Mouse (Mus musculus): ENCODE data around the gene Krtap10-4. TPM values are rescaled to one million over a fixed set of nuclear protein-coding genes. Genes with fewer than 3 reads are reported as not detected.
"Not testable (repeated sequence)": the region's sequence is repeated elsewhere in the genome, so short reads cannot be mapped to it uniquely, and the experiment has no call there.

The Krtap10-4 gene
- polyA plus RNA-seq, 1 experiment from 2014 or later, result not detected

GRCm38 (mm10) chr10:77787876-77788275 is 39.0 kb downstream of the Krtap10-4 start, which contains the start of gene Gm7137:
Gene Gm7137 (minus strand): TSS chr10:77788200.
- DNase-seq; ATAC-seq (ENCODE audit: low read depth); H3K36me3 ChIP-seq; H3K9ac ChIP-seq; H3K9me3 ChIP-seq (replicated peaks); H3K27me3 ChIP-seq; H3K4me1 ChIP-seq (replicated peaks); H3K27ac ChIP-seq; H3K4me3 ChIP-seq (replicated peaks); H3K4me2 ChIP-seq: not testable (repeated sequence)
- 30% methylated on average over 1 of the region's 1 CpGs for WGBS (ENCODE audit: insufficient replicate concordance)

DNA sequence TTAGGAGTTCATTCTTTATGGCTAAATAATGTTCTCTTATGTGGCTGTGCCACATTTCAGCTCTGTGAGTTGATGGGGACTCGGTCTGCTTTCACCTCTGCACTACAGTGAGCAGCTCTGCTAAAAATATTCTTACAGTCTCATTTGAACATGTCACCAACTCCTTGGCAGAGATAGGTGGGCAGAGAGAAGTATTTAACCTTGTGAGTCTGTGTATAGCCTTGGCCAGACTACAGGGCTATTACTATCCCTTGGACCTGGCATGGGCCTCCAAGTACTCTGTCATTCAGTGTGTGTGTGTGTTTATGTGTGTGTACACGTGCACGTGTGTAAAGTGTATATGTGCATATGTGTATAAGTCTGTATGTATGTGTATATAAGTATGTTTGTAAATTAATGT is 43.5 kb downstream of the Krtap10-4 start:
- not testable (repeated sequence) for H3K27ac ChIP-seq; ATAC-seq (ENCODE audit: low read depth); H3K9me3 ChIP-seq (replicated peaks); H3K4me3 ChIP-seq (replicated peaks); H3K27me3 ChIP-seq; H3K4me1 ChIP-seq (replicated peaks); H3K36me3 ChIP-seq; DNase-seq; H3K4me2 ChIP-seq; H3K9ac ChIP-seq
- 53% methylated on average over 3 of the region's 3 CpGs for WGBS (ENCODE audit: insufficient replicate concordance)

GRCm38 (mm10) chr10:77782442-77782841 is 44.5 kb downstream of the Krtap10-4 start, which contains the start of gene Gm3250:
Gene Gm3250 (minus strand): TSS chr10:77782542.
- ATAC-seq (ENCODE audit: low read depth); H3K9ac ChIP-seq; H3K36me3 ChIP-seq: not testable (repeated sequence)

GRCm38 (mm10) chr10:77776844-77777243 is 50.1 kb downstream of the Krtap10-4 start, which contains the start of gene Gm7138:
Gene Gm7138 (minus strand): TSS chr10:77776944.
- H3K36me3 ChIP-seq; ATAC-seq (ENCODE audit: low read depth); H3K4me3 ChIP-seq (replicated peaks); H3K4me1 ChIP-seq (replicated peaks); H3K27ac ChIP-seq; H3K4me2 ChIP-seq; DNase-seq; H3K9me3 ChIP-seq (replicated peaks); H3K27me3 ChIP-seq; H3K9ac ChIP-seq: not testable (repeated sequence)
- 36% methylated on average over 1 of the region's 1 CpGs for WGBS (ENCODE audit: insufficient replicate concordance)

More at GRCm38 (mm10) chr10:77782442-77782841, 44.5 kb downstream of the Krtap10-4 start, which contains the start of gene Gm3250:
- H3K4me1 ChIP-seq (replicated peaks); H3K4me3 ChIP-seq (replicated peaks); DNase-seq; H3K27me3 ChIP-seq; H3K9me3 ChIP-seq (replicated peaks); H3K27ac ChIP-seq; H3K4me2 ChIP-seq: not testable (repeated sequence)
- 31% methylated on average over 1 of the region's 1 CpGs for WGBS (ENCODE audit: insufficient replicate concordance)

Other genes starting within 250 kb of the Krtap10-4 start
- gene Pttg1ip, start 245.4 kb downstream of the Krtap10-4 start, polyA plus RNA-seq (2015; fragmentation: Nextera tagmentation; extraction: Ambion mirVana), result 64.1 and 73.2 TPM in 2 replicates
- gene Sumo3, start 221.0 kb downstream of the Krtap10-4 start, polyA plus RNA-seq (2015; fragmentation: Nextera tagmentation; extraction: Ambion mirVana), result 118 and 127 TPM in 2 replicates
- 1.1 and 5.3 TPM in 2 replicates for gene Gm49325, start 220.9 kb downstream of the Krtap10-4 start, polyA plus RNA-seq (2015; fragmentation: Nextera tagmentation; extraction: Ambion mirVana)
- 47.2 and 50.1 TPM in 2 replicates for gene Ube2g2, start 204.8 kb downstream of the Krtap10-4 start, polyA plus RNA-seq (2015; fragmentation: Nextera tagmentation; extraction: Ambion mirVana)
- gene Tspear, start 140.5 kb downstream of the Krtap10-4 start, polyA plus RNA-seq (2015; fragmentation: Nextera tagmentation; extraction: Ambion mirVana), result 0.07 and 0.10 TPM in 2 replicates
- not detected in 2 replicates for gene Gm19402, start 136.3 kb downstream of the Krtap10-4 start, polyA plus RNA-seq (2015; fragmentation: Nextera tagmentation; extraction: Ambion mirVana)
- gene Gm9508, start 129.9 kb downstream of the Krtap10-4 start, polyA plus RNA-seq (2015; fragmentation: Nextera tagmentation; extraction: Ambion mirVana), result not detected in 2 replicates
- not detected in 2 replicates for gene Gm10272, start 120.5 kb downstream of the Krtap10-4 start, polyA plus RNA-seq (2015; fragmentation: Nextera tagmentation; extraction: Ambion mirVana)
- not detected in 2 replicates for gene Gm10024, start 115.6 kb downstream of the Krtap10-4 start, polyA plus RNA-seq (2015; fragmentation: Nextera tagmentation; extraction: Ambion mirVana)
- not detected in 2 replicates for gene Gm10142, start 111.3 kb downstream of the Krtap10-4 start, polyA plus RNA-seq (2015; fragmentation: Nextera tagmentation; extraction: Ambion mirVana)
- not detected in 2 replicates for gene Krtap12-1, start 106.5 kb downstream of the Krtap10-4 start, polyA plus RNA-seq (2015; fragmentation: Nextera tagmentation; extraction: Ambion mirVana)
- not detected in 2 replicates for gene Gm10100, start 100.6 kb downstream of the Krtap10-4 start, polyA plus RNA-seq (2015; fragmentation: Nextera tagmentation; extraction: Ambion mirVana)
- not detected in 2 replicates for gene Gm18596, start 84.5 kb downstream of the Krtap10-4 start, polyA plus RNA-seq (2015; fragmentation: Nextera tagmentation; extraction: Ambion mirVana)
- gene Gm9736, start 75.7 kb downstream of the Krtap10-4 start, polyA plus RNA-seq (2015; fragmentation: Nextera tagmentation; extraction: Ambion mirVana), result not detected in 2 replicates
- not detected in 2 replicates for gene Gm3233, start 67.4 kb downstream of the Krtap10-4 start, polyA plus RNA-seq (2015; fragmentation: Nextera tagmentation; extraction: Ambion mirVana)
- not detected in 2 replicates for gene Gm3238, start 55.8 kb downstream of the Krtap10-4 start, polyA plus RNA-seq (2015; fragmentation: Nextera tagmentation; extraction: Ambion mirVana)
- gene Gm7138, start 50.2 kb downstream of the Krtap10-4 start, polyA plus RNA-seq (2015; fragmentation: Nextera tagmentation; extraction: Ambion mirVana), result not detected in 2 replicates
- gene Gm3250, start 44.6 kb downstream of the Krtap10-4 start, polyA plus RNA-seq (2015; fragmentation: Nextera tagmentation; extraction: Ambion mirVana), result not detected in 2 replicates
- gene Gm7137, start 38.9 kb downstream of the Krtap10-4 start, polyA plus RNA-seq (2015; fragmentation: Nextera tagmentation; extraction: Ambion mirVana), result not detected in 2 replicates
- not detected in 2 replicates for gene Gm9639, start 32.0 kb downstream of the Krtap10-4 start, polyA plus RNA-seq (2015; fragmentation: Nextera tagmentation; extraction: Ambion mirVana)
- gene Gm19668, start 28.0 kb downstream of the Krtap10-4 start, polyA plus RNA-seq (2015; fragmentation: Nextera tagmentation; extraction: Ambion mirVana), result not detected in 2 replicates
- gene Gm9507, start 15.3 kb downstream of the Krtap10-4 start, polyA plus RNA-seq (2015; fragmentation: Nextera tagmentation; extraction: Ambion mirVana), result not detected in 2 replicates
- gene Gm2696, start 12.4 kb downstream of the Krtap10-4 start, polyA plus RNA-seq (2015; fragmentation: Nextera tagmentation; extraction: Ambion mirVana), result not detected in 2 replicates
- not detected in 2 replicates for gene Krtap10-10, start 8.9 kb upstream of the Krtap10-4 start, polyA plus RNA-seq (2015; fragmentation: Nextera tagmentation; extraction: Ambion mirVana)
- gene Gm36176, start 19.7 kb upstream of the Krtap10-4 start, polyA plus RNA-seq (2015; fragmentation: Nextera tagmentation; extraction: Ambion mirVana), result not detected in 2 replicates
- not detected in 2 replicates for gene Gm10318, start 25.8 kb upstream of the Krtap10-4 start, polyA plus RNA-seq (2015; fragmentation: Nextera tagmentation; extraction: Ambion mirVana)
- not detected in 2 replicates for gene Gm3285, start 34.9 kb upstream of the Krtap10-4 start, polyA plus RNA-seq (2015; fragmentation: Nextera tagmentation; extraction: Ambion mirVana)
- 8.6 and 10.1 TPM in 2 replicates for gene Lrrc3, start 75.4 kb upstream of the Krtap10-4 start, polyA plus RNA-seq (2015; fragmentation: Nextera tagmentation; extraction: Ambion mirVana)
- gene Trpm2, start 143.5 kb upstream of the Krtap10-4 start, polyA plus RNA-seq (2015; fragmentation: Nextera tagmentation; extraction: Ambion mirVana), result 0.73 and 0.94 TPM in 2 replicates
- 4.6 and 5.7 TPM in 2 replicates for gene 1810043G02Rik, start 151.4 kb upstream of the Krtap10-4 start, polyA plus RNA-seq (2015; fragmentation: Nextera tagmentation; extraction: Ambion mirVana)
- gene Pfkl, start 183.0 kb upstream of the Krtap10-4 start, polyA plus RNA-seq (2015; fragmentation: Nextera tagmentation; extraction: Ambion mirVana), result 94.0 and 98.3 TPM in 2 replicates
- not detected in 2 replicates for gene Dnmt3l, start 214.9 kb upstream of the Krtap10-4 start, polyA plus RNA-seq (2015; fragmentation: Nextera tagmentation; extraction: Ambion mirVana)
- not detected in 2 replicates for gene Aire, start 216.5 kb upstream of the Krtap10-4 start, polyA plus RNA-seq (2015; fragmentation: Nextera tagmentation; extraction: Ambion mirVana)
- 2.0 TPM in 2 replicates for gene Icosl, start 242.2 kb upstream of the Krtap10-4 start, polyA plus RNA-seq (2015; fragmentation: Nextera tagmentation; extraction: Ambion mirVana)